Mouse (Mus musculus): Measurements from ENCODE around the gene Gmpr2. TPM values are rescaled to one million over a fixed set of nuclear protein-coding genes. Genes with fewer than 3 reads are reported as not detected.
A peak's percentile ranks its signal among the peaks of the same experiment; 100 is the strongest.

Gmpr2 gene
- total and polyA plus RNA-seq, 3 experiments: 8.1 to 11.8 (median 9.0) TPM

DNA sequence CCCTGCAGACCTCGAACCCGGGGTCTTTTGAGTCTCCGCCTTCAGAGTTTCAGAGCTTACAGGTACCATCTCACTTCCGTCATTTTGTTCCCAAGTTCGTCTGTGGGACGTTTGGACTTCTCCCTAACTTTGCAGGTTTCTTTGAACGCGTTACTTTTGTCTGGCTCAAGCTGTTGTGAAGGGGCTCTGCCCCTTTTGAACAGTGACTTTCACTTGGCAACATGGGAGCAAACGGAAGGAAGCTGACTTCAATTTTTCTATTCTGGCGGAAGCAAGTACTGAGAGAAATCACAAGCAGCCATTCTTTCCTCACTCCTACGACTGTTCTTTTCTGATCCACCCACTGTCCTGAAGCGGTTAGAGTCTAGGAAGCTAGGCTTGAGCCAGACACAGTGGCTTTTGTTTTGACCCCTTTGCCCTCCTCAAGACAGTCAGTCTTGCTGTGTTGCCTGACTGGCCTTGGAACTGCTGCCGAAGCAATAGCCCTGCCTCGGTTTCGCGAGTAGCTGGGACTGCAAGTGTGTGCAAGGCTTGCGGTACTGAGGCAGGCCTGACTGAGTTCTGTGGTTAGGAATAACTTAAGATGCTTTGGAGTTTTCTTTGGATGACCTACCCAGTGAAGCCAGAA lies 27.4 kb upstream of the Gmpr2 start:
- intact Hi-C loops (cut with DNase I): loop anchor here (5.0 kb wide), 1 partner anchor 78 kb away; the partner anchor contains the start of gene Rabggta
- 9% methylated on average over 17 of the region's 17 CpGs for WGBS
- no peak for DNase-seq

DNA sequence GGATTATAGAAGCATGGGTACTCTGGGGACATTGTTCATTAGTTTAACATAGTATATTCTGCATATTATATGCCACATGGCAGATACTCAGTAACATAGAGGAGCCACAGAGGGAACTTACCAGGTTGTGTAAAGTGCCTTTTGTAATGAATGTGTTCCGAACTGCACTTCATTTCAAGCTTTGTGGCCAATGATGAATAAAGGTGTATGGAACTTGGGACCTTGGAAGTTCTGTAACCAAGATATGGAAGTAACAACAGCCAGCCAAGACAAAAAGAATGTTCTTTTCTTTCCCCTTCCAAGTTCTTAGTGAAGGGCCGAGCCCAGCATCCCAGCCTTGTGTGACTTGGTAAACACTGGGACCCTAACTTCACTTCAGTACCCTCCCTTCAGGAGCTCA lies 21.9 kb upstream of the Gmpr2 start, which contains the start of gene Tssk4:
Gene Tssk4, plus strand, starts transcription at position 301 of the 400 bp plus-strand sequence.
- Histone ChIP-seq H3K79me2 (replicated peaks; ENCODE audit: control insufficient read depth, insufficient read depth, low read length) (no peaks in the 10 kb centered on the region), H3K36me3 (ENCODE audit: control insufficient read depth, insufficient read depth, low read length) (no peaks in the 10 kb centered on the region), H3K27me3 (ENCODE audit: control insufficient read depth, insufficient read depth, low read length) (no peaks in the 10 kb centered on the region), H3K4me3 (no peak within 1 kb of the TSS), H3K27ac (no peak within 1 kb of the TSS), H3K9ac (ENCODE audit: low read depth, low read length) (no peak within 1 kb of the TSS), H3K4me1 (ENCODE audit: control insufficient read depth, insufficient read depth, low read length) (no peaks in the 10 kb centered on the region)
- WGBS: 90% methylated on average over 2 of the region's 2 CpGs
- TF ChIP-seq POLR2A (IDR thresholded peaks at IDR 0.05; ENCODE audit: insufficient read depth, low read depth, low read length): no peak
- no peak for DNase-seq
- intact Hi-C loops (cut with DNase I): no loop called here

More for the DNA sequence above, 27.4 kb upstream of the Gmpr2 start:
- no peaks in the 10 kb centered on the region for H3K36me3 ChIP-seq (ENCODE audit: control insufficient read depth, insufficient read depth, low read length)
- H3K4me3 ChIP-seq: peak overlapping the region; percentile 95
- peak overlapping the region; percentile 25 for H3K9ac ChIP-seq (ENCODE audit: low read depth, low read length)
- peak overlapping the region; percentile 100; the same call in 1 of the 2 replicates for H3K27ac ChIP-seq
- no peaks in the 10 kb centered on the region for H3K27me3 ChIP-seq (ENCODE audit: control insufficient read depth, insufficient read depth, low read length)
- peaks cover 5% of the 10 kb centered on the region for H3K4me1 ChIP-seq (ENCODE audit: control insufficient read depth, insufficient read depth, low read length)
- TF ChIP-seq EP300 (IDR thresholded peaks at IDR 0.05; ENCODE audit: insufficient read depth, low read depth, low read length) (no peak), POLR2A (IDR thresholded peaks at IDR 0.05; ENCODE audit: insufficient read depth, low read depth, low read length) (0 out of 2 replicates have a peak, but pooled peaks have one; percentile 12)
- 0 out of 2 replicates have a peak, but pooled peaks cover 2% of the 10 kb centered on the region for H3K79me2 ChIP-seq (replicated peaks; ENCODE audit: control insufficient read depth, insufficient read depth, low read length)

DNA sequence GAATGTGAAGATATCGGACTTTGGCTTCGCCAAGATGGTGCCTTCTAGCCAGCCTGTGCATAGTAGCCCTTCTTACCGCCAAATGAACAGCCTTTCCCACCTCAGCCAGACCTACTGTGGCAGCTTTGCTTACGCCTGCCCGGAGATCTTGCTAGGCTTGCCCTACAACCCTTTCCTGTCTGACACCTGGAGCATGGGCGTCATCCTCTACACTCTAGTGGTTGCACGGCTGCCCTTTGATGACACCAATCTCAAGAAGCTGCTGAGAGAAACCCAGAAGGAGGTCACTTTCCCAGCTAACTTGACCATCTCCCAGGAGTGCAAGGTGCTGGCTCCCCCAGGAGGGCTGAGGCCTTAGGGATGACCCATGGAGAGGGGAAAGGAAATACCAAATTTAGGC lies 20.2 kb upstream of the Gmpr2 start:
- intact Hi-C loops (cut with DNase I): no loop called here

DNA sequence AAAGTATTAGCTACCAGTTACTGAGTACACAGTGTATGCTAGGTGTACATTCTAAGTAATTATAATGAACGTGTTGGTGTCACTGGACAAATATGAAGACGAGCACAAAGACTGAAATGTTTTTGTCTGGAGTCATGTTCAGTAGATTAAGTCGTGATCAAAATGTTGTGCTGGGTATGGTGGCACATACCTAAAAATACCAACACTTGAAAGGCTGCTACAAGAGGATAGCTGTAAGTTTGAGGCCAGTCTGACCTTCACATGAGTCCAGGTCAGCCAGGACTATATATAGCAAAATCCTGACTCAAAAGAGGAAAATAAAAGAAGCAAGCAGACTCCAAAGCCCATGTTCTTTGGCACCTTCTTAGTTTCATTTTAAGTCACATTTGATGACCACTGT lies 14.8 kb upstream of the Gmpr2 start:
- Histone ChIP-seq H3K4me3 (no peak overlapping the region), H3K27ac (peak overlapping the region; percentile 88), H3K79me2 (replicated peaks; ENCODE audit: control insufficient read depth, insufficient read depth, low read length) (no peaks in the 10 kb centered on the region), H3K9ac (ENCODE audit: low read depth, low read length) (no peak overlapping the region), H3K36me3 (ENCODE audit: control insufficient read depth, insufficient read depth, low read length) (peaks cover 12% of the 10 kb centered on the region; the same call in 1 of the 2 replicates), H3K4me1 (ENCODE audit: control insufficient read depth, insufficient read depth, low read length) (peaks cover 1% of the 10 kb centered on the region), H3K27me3 (ENCODE audit: control insufficient read depth, insufficient read depth, low read length) (no peaks in the 10 kb centered on the region)
- TF ChIP-seq EP300 (IDR thresholded peaks at IDR 0.05; ENCODE audit: insufficient read depth, low read depth, low read length): no peak
- no peak for TF ChIP-seq POLR2A (IDR thresholded peaks at IDR 0.05; ENCODE audit: insufficient read depth, low read depth, low read length)
- no peak for TF ChIP-seq CTCF (IDR thresholded peaks at IDR 0.05)
- no peak for DNase-seq
- intact Hi-C loops (cut with DNase I): no loop called here
- 48% methylated on average over 3 of the region's 3 CpGs for WGBS

More for the DNA sequence above, 20.2 kb upstream of the Gmpr2 start:
- Histone ChIP-seq H3K36me3 (ENCODE audit: control insufficient read depth, insufficient read depth, low read length) (no peaks in the 10 kb centered on the region), H3K4me1 (ENCODE audit: control insufficient read depth, insufficient read depth, low read length) (no peaks in the 10 kb centered on the region), H3K4me3 (no peak overlapping the region), H3K79me2 (replicated peaks; ENCODE audit: control insufficient read depth, insufficient read depth, low read length) (no peaks in the 10 kb centered on the region), H3K9ac (ENCODE audit: low read depth, low read length) (no peak overlapping the region), H3K27me3 (ENCODE audit: control insufficient read depth, insufficient read depth, low read length) (no peaks in the 10 kb centered on the region), H3K27ac (no peak overlapping the region)
- TF ChIP-seq POLR2A (IDR thresholded peaks at IDR 0.05; ENCODE audit: insufficient read depth, low read depth, low read length) (no peak), EP300 (IDR thresholded peaks at IDR 0.05; ENCODE audit: insufficient read depth, low read depth, low read length) (no peak), CTCF (IDR thresholded peaks at IDR 0.05) (no peak)
- WGBS: 80% methylated on average over 7 of the region's 7 CpGs
- no peak for DNase-seq

DNA sequence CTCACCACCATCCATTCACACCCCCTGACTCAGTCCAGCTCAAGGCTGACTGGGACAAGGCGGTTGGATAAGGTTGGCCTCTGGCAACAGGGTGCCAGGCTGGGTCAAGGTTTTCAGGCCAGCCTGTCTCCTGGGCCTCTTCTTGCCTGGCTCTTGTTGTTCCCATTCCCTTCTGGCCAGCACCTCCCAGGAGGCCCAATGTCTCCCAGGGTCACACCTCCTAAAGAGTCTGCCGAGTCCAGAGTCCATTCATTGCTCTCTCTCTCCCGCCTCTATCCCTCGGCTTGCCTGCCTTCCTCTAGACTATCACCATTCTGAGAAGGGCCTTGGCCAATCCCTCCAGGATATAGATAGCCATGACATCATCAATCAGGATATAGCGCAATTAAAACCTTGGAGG lies 13.7 kb upstream of the Gmpr2 start:
- Histone ChIP-seq H3K27me3 (ENCODE audit: control insufficient read depth, insufficient read depth, low read length) (no peaks in the 10 kb centered on the region), H3K36me3 (ENCODE audit: control insufficient read depth, insufficient read depth, low read length) (peaks cover 12% of the 10 kb centered on the region; the same call in 1 of the 2 replicates), H3K4me3 (no peak overlapping the region), H3K9ac (ENCODE audit: low read depth, low read length) (no peak overlapping the region), H3K27ac (peak overlapping the region; percentile 88), H3K79me2 (replicated peaks; ENCODE audit: control insufficient read depth, insufficient read depth, low read length) (no peaks in the 10 kb centered on the region), H3K4me1 (ENCODE audit: control insufficient read depth, insufficient read depth, low read length) (peaks cover 1% of the 10 kb centered on the region)
- intact Hi-C loops (cut with DNase I): no loop called here
- TF ChIP-seq EP300 (IDR thresholded peaks at IDR 0.05; ENCODE audit: insufficient read depth, low read depth, low read length) (no peak), CTCF (IDR thresholded peaks at IDR 0.05) (no peak), POLR2A (IDR thresholded peaks at IDR 0.05; ENCODE audit: insufficient read depth, low read depth, low read length) (no peak)
- peak in 1 of 2 experiments; percentile 33 for DNase-seq
- WGBS: 65% methylated on average over 5 of the region's 5 CpGs

DNA sequence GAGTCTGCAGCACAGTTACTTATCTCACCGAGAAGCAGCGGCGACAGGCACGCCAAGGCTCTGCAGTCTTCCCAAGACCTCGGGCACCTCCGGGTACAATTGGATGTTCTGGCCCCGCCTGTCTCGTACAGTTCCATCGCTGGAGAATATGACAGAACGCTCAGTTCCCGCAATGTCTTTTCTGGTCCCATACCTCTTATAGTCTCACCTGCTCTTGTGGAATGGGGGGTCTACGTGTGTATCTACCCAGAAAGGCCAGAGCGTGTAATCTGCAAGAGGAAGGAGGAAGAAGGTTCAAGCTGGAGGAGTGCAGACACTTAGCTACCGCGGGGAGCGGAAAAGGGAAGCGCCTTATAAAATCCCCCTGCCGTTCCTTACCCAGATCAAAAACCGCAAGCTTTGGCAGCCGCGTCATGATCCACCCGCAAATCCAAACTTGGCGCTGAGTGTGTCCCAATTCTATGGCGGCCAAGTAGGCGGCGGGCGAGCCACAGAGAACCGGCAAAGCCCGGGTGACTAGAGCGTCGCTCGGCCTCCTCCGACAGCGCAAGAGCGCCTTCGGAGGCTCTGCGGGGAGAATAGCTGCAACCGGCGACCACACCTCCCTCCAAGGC lies 11.7 kb upstream of the Gmpr2 start, which contains the start of gene Mdp1:
Gene Mdp1, minus strand, starts transcription at position 549 of the 614 bp plus-strand sequence.
- no peaks in the 10 kb centered on the region for H3K27me3 ChIP-seq (ENCODE audit: control insufficient read depth, insufficient read depth, low read length)
- under 1% methylated on average over 39 of the region's 39 CpGs for WGBS
- no peaks in the 10 kb centered on the region for H3K79me2 ChIP-seq (replicated peaks; ENCODE audit: control insufficient read depth, insufficient read depth, low read length)
- peak within 1 kb of the TSS; percentile 63 for H3K4me3 ChIP-seq
- peaks cover 12% of the 10 kb centered on the region; the same call in 1 of the 2 replicates for H3K36me3 ChIP-seq (ENCODE audit: control insufficient read depth, insufficient read depth, low read length)
- peak; percentile 80 for TF ChIP-seq CTCF (IDR thresholded peaks at IDR 0.05)
- TF ChIP-seq POLR2A (IDR thresholded peaks at IDR 0.05; ENCODE audit: insufficient read depth, low read depth, low read length): peak; percentile 54
- TF ChIP-seq EP300 (IDR thresholded peaks at IDR 0.05; ENCODE audit: insufficient read depth, low read depth, low read length): 0 out of 2 replicates have a peak, but pooled peaks have one; percentile 23
- H3K4me1 ChIP-seq (ENCODE audit: control insufficient read depth, insufficient read depth, low read length): peaks cover 1% of the 10 kb centered on the region
- H3K27ac ChIP-seq: peak within 1 kb of the TSS; percentile 84
- intact Hi-C loops (cut with DNase I): loop anchor here (2.0 kb wide), 1 partner anchor 17 kb away; the partner anchor contains the start of gene Tm9sf1
- peak within 1 kb of the TSS; percentile 79 for H3K9ac ChIP-seq (ENCODE audit: low read depth, low read length)
- DNase-seq: peak; percentile 82 to 88

All from heart, adult 2 months (tissue).